Mouse (Mus musculus) bone marrow, adult 2 months (tissue): ENCODE results near the gene Megf6.

Experiments used
- CTCF ChIP-seq: fragments of 200-500 bp; IDR thresholded peaks from 2 replicates; pipeline ENCODE4 v1.5.1; 2011; ENCODE audit warnings: low read length, control low read depth; ENCODE audit not compliant: control insufficient read depth, insufficient read depth
- POLR2A ChIP-seq: fragments of 200-500 bp; IDR thresholded peaks from 2 replicates; pipeline ENCODE4 v1.6.1; 2011; ENCODE audit warnings: low read depth, mild to moderate bottlenecking, control low read depth, low read length, borderline replicate concordance; ENCODE audit not compliant: control insufficient read depth

DNA sequence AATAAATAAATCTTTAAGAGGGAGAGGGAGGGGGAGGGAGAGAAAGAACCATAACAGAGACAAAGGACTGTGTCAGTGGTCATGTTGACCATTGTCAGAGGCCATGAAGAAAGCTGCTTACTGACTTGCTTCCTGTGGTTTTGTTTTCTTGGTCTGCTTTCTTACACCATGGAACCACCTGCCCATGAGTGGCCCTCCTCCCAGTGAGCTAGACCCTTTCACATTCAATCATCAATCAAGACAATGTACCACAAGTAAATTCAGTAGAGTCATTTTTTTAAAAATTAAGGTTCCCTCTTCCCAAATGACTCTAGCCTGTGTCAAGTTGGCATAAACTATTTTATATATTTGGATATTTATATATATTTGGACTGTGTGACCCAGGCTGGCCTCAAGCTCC, 40.6 kb upstream of the Megf6 start:
- no peak for TF ChIP-seq POLR2A
- no peak for TF ChIP-seq CTCF
